Mouse (Mus musculus): ENCODE results near the gene Nfia. TPM values are rescaled to one million over a fixed set of nuclear protein-coding genes. Genes with fewer than 3 reads are reported as not detected.

The Nfia gene
- polyA plus RNA-seq, 1 experiment from 2014 or later, result 78.4 TPM

DNA sequence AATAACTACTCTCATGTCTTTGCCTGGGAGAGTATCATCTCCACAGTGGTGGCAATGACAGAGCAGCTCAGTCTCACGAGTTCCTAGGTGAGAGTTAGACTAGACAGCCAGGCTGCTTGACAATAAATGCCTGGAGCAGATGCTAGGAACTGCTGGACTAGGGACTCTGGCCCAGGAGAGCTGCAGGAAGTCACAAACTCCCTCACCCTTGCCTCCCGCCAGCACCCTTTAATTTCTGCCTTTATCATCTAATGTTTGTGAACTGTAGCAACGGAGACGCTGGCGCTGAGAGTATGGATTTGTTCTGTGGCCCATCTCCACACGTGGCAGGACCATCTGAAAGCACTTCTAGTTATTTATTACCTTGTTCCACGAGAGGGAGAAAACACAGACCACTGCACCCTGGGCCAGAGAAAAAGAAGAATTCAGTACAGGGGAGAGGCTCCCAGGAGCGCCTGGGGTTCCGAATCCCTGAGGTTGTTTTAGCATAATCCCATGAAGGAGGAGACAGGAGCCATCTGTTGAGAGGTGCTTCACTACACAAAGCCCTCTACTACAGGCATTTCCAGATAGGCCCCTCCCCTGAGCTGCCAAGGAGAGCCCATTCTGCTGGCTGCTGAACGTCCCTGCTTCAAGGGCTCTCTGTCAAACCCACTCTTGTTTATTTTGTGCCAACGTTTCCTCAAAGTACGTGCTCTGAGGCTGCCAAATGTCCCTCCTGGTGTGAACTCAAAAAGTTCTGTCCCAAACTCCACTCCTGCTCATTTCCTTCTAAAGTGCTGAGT, 231.0 kb downstream of the Nfia start:
- Histone ChIP-seq H3K4me1 (ENCODE audit: control insufficient read depth, insufficient read depth, low read length) (peaks cover 23% of the 10 kb centered on the region), H3K9me3 (ENCODE audit: control insufficient read depth, low read depth, low read length) (no peaks in the 10 kb centered on the region), H3K4me2 (replicated peaks; ENCODE audit: low read depth, low read length) (peak overlapping the region; percentile 21; the same call in 1 of the 2 replicates), H3K27ac (ENCODE audit: low read length) (peak overlapping the region; percentile 92), H3K36me3 (ENCODE audit: control insufficient read depth, insufficient read depth, low read length) (no peaks in the 10 kb centered on the region; the same call in 1 of the 2 replicates), H3K4me3 (ENCODE audit: low read depth, low read length) (no peak overlapping the region), H3K27me3 (ENCODE audit: control insufficient read depth, insufficient read depth, low read length) (no peaks in the 10 kb centered on the region), H3K9ac (replicated peaks; ENCODE audit: low read depth, low read length) (no peak overlapping the region)
- peak; percentile 76 for ATAC-seq (ENCODE audit: insufficient number of reproducible peaks, insufficient read depth, low FRiP score, low read depth)
- WGBS, result 3% methylated on average over 12 of the region's 12 CpGs

DNA sequence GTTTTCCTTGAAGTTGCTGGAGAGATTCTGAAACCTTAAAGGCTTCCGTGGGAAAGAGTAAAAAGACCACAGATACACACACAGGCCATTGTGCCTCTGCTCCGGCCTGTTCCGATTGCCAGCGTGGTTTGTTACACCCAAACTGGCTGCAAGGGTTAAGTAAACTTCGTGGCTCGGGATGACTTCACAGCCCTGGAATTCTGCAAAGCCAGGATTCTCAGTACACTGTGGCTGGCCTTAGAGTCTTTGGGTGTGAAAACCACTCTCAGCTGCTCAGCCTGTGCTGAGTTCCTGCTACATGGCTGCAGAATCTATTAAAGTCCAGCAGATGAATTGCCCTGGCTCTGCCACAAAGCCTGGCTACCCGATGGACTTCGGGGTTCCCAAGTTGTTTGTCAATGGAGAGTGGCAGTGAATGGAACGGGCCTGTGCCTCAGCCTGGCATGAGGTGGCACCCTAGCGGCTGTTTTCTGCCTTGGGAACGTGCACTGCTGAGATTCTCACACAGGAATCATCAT, 231.6 kb downstream of the Nfia start:
- H3K9me3 ChIP-seq (ENCODE audit: control insufficient read depth, low read depth, low read length), result no peaks in the 10 kb centered on the region
- H3K27me3 ChIP-seq (ENCODE audit: control insufficient read depth, insufficient read depth, low read length), result no peaks in the 10 kb centered on the region
- peak overlapping the region; percentile 92 for H3K27ac ChIP-seq (ENCODE audit: low read length)
- H3K9ac ChIP-seq (replicated peaks; ENCODE audit: low read depth, low read length), result no peak overlapping the region
- H3K4me1 ChIP-seq (ENCODE audit: control insufficient read depth, insufficient read depth, low read length), result peaks cover 28% of the 10 kb centered on the region
- WGBS, result 4% methylated on average over 11 of the region's 11 CpGs
- no peak overlapping the region for H3K4me3 ChIP-seq (ENCODE audit: low read depth, low read length)
- peak; percentile 84 for ATAC-seq (ENCODE audit: insufficient number of reproducible peaks, insufficient read depth, low FRiP score, low read depth)
- H3K36me3 ChIP-seq (ENCODE audit: control insufficient read depth, insufficient read depth, low read length), result no peaks in the 10 kb centered on the region; the same call in 1 of the 2 replicates
- peak overlapping the region; percentile 21; the same call in 1 of the 2 replicates for H3K4me2 ChIP-seq (replicated peaks; ENCODE audit: low read depth, low read length)

DNA sequence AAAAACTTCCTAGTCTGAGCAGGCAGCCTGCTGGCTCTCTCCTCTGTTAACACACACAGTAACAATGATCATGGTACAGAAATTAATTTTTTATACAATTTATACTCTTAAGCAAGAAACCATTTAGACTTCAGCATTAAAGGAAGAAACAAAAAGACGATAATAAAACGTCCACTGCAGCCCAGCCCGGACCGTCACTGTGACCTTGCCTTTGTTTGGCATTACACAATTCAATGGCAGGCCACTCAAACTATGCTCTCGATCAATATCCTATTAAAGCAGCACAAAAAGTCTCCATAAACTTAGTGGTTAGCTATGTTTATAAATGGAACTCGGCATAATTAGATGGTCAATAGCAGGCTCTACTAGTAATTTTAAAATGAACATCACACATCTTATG, 232.5 kb downstream of the Nfia start:
- no peaks in the 10 kb centered on the region; the same call in 1 of the 2 replicates for H3K36me3 ChIP-seq (ENCODE audit: control insufficient read depth, insufficient read depth, low read length)
- no peak for ATAC-seq (ENCODE audit: insufficient number of reproducible peaks, insufficient read depth, low FRiP score, low read depth)
- H3K4me2 ChIP-seq (replicated peaks; ENCODE audit: low read depth, low read length), result no peak overlapping the region
- no peak overlapping the region for H3K9ac ChIP-seq (replicated peaks; ENCODE audit: low read depth, low read length)
- 68% methylated on average over 6 of the region's 6 CpGs for WGBS
- H3K4me3 ChIP-seq (ENCODE audit: low read depth, low read length), result no peak overlapping the region
- H3K27me3 ChIP-seq (ENCODE audit: control insufficient read depth, insufficient read depth, low read length), result no peaks in the 10 kb centered on the region
- peak overlapping the region; percentile 92 for H3K27ac ChIP-seq (ENCODE audit: low read length)
- no peaks in the 10 kb centered on the region for H3K9me3 ChIP-seq (ENCODE audit: control insufficient read depth, low read depth, low read length)
- H3K4me1 ChIP-seq (ENCODE audit: control insufficient read depth, insufficient read depth, low read length), result peaks cover 28% of the 10 kb centered on the region

DNA sequence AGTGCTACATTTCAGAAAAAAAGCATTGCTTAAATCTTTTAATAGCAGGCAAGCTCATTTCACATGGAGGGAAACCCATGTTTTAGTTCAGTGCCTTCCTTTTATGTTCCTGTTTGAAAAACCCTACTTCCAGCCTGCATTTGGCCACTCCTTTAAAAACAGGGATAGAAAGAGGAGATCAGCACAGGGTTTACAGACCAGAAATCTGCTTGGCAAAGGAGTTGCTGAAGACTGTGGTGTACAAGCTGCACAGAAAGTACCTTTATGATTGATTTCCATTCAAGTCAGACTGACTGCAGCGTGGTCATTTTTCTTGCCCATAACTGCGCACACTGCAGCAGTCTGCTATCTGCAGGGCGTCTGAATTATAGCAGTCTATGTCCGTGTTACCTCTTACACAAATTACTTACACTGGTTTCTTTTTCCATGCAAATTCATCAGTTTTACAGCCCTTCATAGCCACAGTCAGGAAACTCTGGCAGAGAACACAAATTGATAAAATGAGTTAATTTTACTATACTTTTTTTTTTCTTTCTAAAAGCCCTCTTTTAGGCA, 236.4 kb downstream of the Nfia start:
- Histone ChIP-seq H3K9me3 (ENCODE audit: control insufficient read depth, low read depth, low read length) (no peaks in the 10 kb centered on the region), H3K27ac (ENCODE audit: low read length) (no peak overlapping the region; the same call in 1 of the 2 replicates), H3K4me1 (ENCODE audit: control insufficient read depth, insufficient read depth, low read length) (peaks cover 12% of the 10 kb centered on the region; the same call in 1 of the 2 replicates), H3K9ac (replicated peaks; ENCODE audit: low read depth, low read length) (no peak overlapping the region), H3K27me3 (ENCODE audit: control insufficient read depth, insufficient read depth, low read length) (no peaks in the 10 kb centered on the region), H3K36me3 (ENCODE audit: control insufficient read depth, insufficient read depth, low read length) (no peaks in the 10 kb centered on the region), H3K4me3 (ENCODE audit: low read depth, low read length) (no peak overlapping the region), H3K4me2 (replicated peaks; ENCODE audit: low read depth, low read length) (no peak overlapping the region)
- no peak for ATAC-seq (ENCODE audit: insufficient number of reproducible peaks, insufficient read depth, low FRiP score, low read depth)
- WGBS, result 34% methylated on average over 4 of the region's 4 CpGs

GRCm38 (mm10) chr4:98009966-98010365, 237.4 kb downstream of the Nfia start:
- Histone ChIP-seq H3K9me3 (ENCODE audit: control insufficient read depth, low read depth, low read length) (no peaks in the 10 kb centered on the region), H3K27ac (ENCODE audit: low read length) (no peak overlapping the region), H3K27me3 (ENCODE audit: control insufficient read depth, insufficient read depth, low read length) (no peaks in the 10 kb centered on the region), H3K36me3 (ENCODE audit: control insufficient read depth, insufficient read depth, low read length) (no peaks in the 10 kb centered on the region; the same call in 1 of the 2 replicates), H3K4me2 (replicated peaks; ENCODE audit: low read depth, low read length) (no peak overlapping the region), H3K4me3 (ENCODE audit: low read depth, low read length) (no peak overlapping the region), H3K4me1 (ENCODE audit: control insufficient read depth, insufficient read depth, low read length) (0 out of 2 replicates have a peak, but pooled peaks cover 5% of the 10 kb centered on the region), H3K9ac (replicated peaks; ENCODE audit: low read depth, low read length) (no peak overlapping the region)
- no peak for ATAC-seq (ENCODE audit: insufficient number of reproducible peaks, insufficient read depth, low FRiP score, low read depth)
- 83% methylated on average over 2 of the region's 2 CpGs for WGBS

GRCm38 (mm10) chr4:98019811-98020210, 247.3 kb downstream of the Nfia start:
- Histone ChIP-seq H3K9ac (replicated peaks; ENCODE audit: low read depth, low read length) (no peak overlapping the region), H3K27me3 (ENCODE audit: control insufficient read depth, insufficient read depth, low read length) (no peaks in the 10 kb centered on the region), H3K4me1 (ENCODE audit: control insufficient read depth, insufficient read depth, low read length) (no peaks in the 10 kb centered on the region), H3K36me3 (ENCODE audit: control insufficient read depth, insufficient read depth, low read length) (peaks cover 9% of the 10 kb centered on the region), H3K27ac (ENCODE audit: low read length) (no peak overlapping the region), H3K4me2 (replicated peaks; ENCODE audit: low read depth, low read length) (no peak overlapping the region), H3K4me3 (ENCODE audit: low read depth, low read length) (no peak overlapping the region), H3K9me3 (ENCODE audit: control insufficient read depth, low read depth, low read length) (no peaks in the 10 kb centered on the region)
- WGBS, result 80% methylated on average over 3 of the region's 3 CpGs
- no peak for ATAC-seq (ENCODE audit: insufficient number of reproducible peaks, insufficient read depth, low FRiP score, low read depth)

- H3K4me1 ChIP-seq (ENCODE audit: control insufficient read depth, insufficient read depth, low read length), result no peaks in the 10 kb centered on the region
- H3K9ac ChIP-seq (replicated peaks; ENCODE audit: low read depth, low read length), result no peak overlapping the region
- no peaks in the 10 kb centered on the region for H3K9me3 ChIP-seq (ENCODE audit: control insufficient read depth, low read depth, low read length)
- H3K4me2 ChIP-seq (replicated peaks; ENCODE audit: low read depth, low read length), result no peak overlapping the region
- peaks cover 9% of the 10 kb centered on the region for H3K36me3 ChIP-seq (ENCODE audit: control insufficient read depth, insufficient read depth, low read length)
- WGBS, result 93% methylated on average over 7 of the region's 7 CpGs
- H3K4me3 ChIP-seq (ENCODE audit: low read depth, low read length), result no peak overlapping the region
- no peak for ATAC-seq (ENCODE audit: insufficient number of reproducible peaks, insufficient read depth, low FRiP score, low read depth)
- no peak overlapping the region for H3K27ac ChIP-seq (ENCODE audit: low read length)
- no peaks in the 10 kb centered on the region for H3K27me3 ChIP-seq (ENCODE audit: control insufficient read depth, insufficient read depth, low read length)
Measured at GRCm38 (mm10) chr4:98020836-98021235, 248.3 kb downstream of the Nfia start.

- 77% methylated on average over 6 of the region's 6 CpGs for WGBS
- no peak for ATAC-seq (ENCODE audit: insufficient number of reproducible peaks, insufficient read depth, low FRiP score, low read depth)
Measured at GRCm38 (mm10) chr4:98023245-98023792, 250.8 kb downstream of the Nfia start.

More at GRCm38 (mm10) chr4:98023245-98023792, 250.8 kb downstream of the Nfia start:
- H3K4me3 ChIP-seq (ENCODE audit: low read depth, low read length), result no peak overlapping the region
- H3K27ac ChIP-seq (ENCODE audit: low read length), result no peak overlapping the region
- no peak overlapping the region for H3K9ac ChIP-seq (replicated peaks; ENCODE audit: low read depth, low read length)
- H3K4me2 ChIP-seq (replicated peaks; ENCODE audit: low read depth, low read length), result no peak overlapping the region
- H3K4me1 ChIP-seq (ENCODE audit: control insufficient read depth, insufficient read depth, low read length), result no peaks in the 10 kb centered on the region
- peaks cover 9% of the 10 kb centered on the region for H3K36me3 ChIP-seq (ENCODE audit: control insufficient read depth, insufficient read depth, low read length)
- H3K27me3 ChIP-seq (ENCODE audit: control insufficient read depth, insufficient read depth, low read length), result no peaks in the 10 kb centered on the region
- H3K9me3 ChIP-seq (ENCODE audit: control insufficient read depth, low read depth, low read length), result no peaks in the 10 kb centered on the region

Data from stomach, embryonic 14.5 days (tissue).